Mouse (Mus musculus) MEL (cell line): ENCODE measurements around the gene Gm12394.

Experiments used
- MAFK ChIP-seq: IDR thresholded peaks from 2 replicates; pipeline ENCODE4 v1.6.1; 2011; ENCODE audit warnings: low read depth, mild to moderate bottlenecking, low read length, improper control_type of control experiment, borderline replicate concordance
- POLR2A ChIP-seq, 2 experiments: IDR thresholded peaks; 2 replicates each; pipeline ENCODE4 v1.6.1; 2011 to 2012; ENCODE audit warnings: low read length in 2 of 2, mild to moderate bottlenecking in 2 of 2, control low read depth in 1 of 2, improper control_type of control experiment in 1 of 2, low read depth in 1 of 2, moderate library complexity in 1 of 2; ENCODE audit not compliant: control insufficient read depth in 1 of 2, insufficient read depth in 1 of 2, poor library complexity in 1 of 2
- ZC3H11A ChIP-seq: IDR thresholded peaks from 2 replicates; pipeline ENCODE4 v1.6.1; 2012; ENCODE audit warnings: low read depth, mild to moderate bottlenecking, inconsistent platforms, low read length, improper control_type of control experiment

DNA sequence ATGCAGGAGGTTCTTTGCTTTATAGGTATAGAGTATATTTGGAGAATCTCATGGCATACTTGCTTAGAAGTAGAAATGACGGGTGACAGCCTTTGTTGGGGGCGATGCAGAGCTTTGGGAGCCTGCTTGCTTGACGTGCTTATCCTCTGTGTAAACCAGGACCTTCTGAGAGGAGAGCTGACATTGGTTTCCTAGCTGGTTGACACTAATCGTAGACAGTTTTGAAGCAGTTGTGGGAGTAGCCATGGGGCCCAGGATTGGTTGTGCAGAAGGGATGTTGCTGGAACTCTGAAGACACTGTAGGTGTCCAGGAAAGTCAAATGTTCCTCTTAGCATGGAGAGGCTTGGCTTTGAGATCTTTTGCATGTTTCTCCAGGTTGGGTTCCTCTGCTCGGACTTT is 11.6 kb upstream of the Gm12394 start:
- TF ChIP-seq MAFK (no peak), ZC3H11A (no peak), POLR2A (IDR thresholded peaks at IDR 0.05; ENCODE audit: control insufficient read depth in 1 of 2, insufficient read depth in 1 of 2, low read depth in 1 of 2, low read length in 2 of 2, poor library complexity in 1 of 2) (no peak)
